Mouse (Mus musculus): ENCODE measurements around the gene Ptpa.

The Ptpa gene

GRCm38 (mm10) chr2:30415936-30416648 lies at the start of gene Ptpa:
Ptpa (plus strand) TSS chr2:30416039.
- peak; percentile 98 for DNase-seq (ENCODE audit: low read depth, low spot score)

- no peak for DNase-seq (ENCODE audit: low read depth, low spot score)
Observed at GRCm38 (mm10) chr2:30366203-30366602, 49.6 kb upstream of the Ptpa start.

GRCm38 (mm10) chr2:30371544-30371943 lies 44.3 kb upstream of the Ptpa start:
- DNase-seq (ENCODE audit: low read depth, low spot score) = no peak

GRCm38 (mm10) chr2:30372726-30373125 lies 43.1 kb upstream of the Ptpa start:
- no peak for DNase-seq (ENCODE audit: low read depth, low spot score)

DNA sequence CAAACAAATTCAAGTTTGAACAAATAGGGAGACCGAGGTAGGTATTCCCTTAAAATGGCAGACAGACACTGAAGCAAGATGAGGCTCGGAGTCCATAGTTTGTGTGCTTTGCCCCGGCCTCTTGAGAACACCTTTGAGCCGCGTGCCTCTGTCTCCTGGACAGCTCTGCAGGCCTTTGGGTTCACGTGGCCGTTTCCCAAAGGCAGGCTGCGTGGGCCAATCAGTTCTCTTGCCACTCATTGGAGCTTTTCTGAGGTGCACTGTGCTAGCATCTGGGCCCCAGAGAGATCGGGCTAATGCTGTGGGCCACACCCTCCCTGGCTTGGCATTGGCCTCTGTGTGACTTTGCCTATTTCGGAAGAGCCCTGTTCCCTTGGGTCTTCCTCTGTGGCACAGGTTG lies 39.9 kb upstream of the Ptpa start:
- no peak for DNase-seq (ENCODE audit: low read depth, low spot score)

- no peak for DNase-seq (ENCODE audit: low read depth, low spot score)
Observed at GRCm38 (mm10) chr2:30377721-30378120, 38.1 kb upstream of the Ptpa start.

GRCm38 (mm10) chr2:30379307-30379706 lies 36.5 kb upstream of the Ptpa start:
- no peak for DNase-seq (ENCODE audit: low read depth, low spot score)

GRCm38 (mm10) chr2:30380564-30381376 lies 35.1 kb upstream of the Ptpa start:
- DNase-seq (ENCODE audit: low read depth, low spot score) = no peak

- DNase-seq (ENCODE audit: low read depth, low spot score) = no peak
Observed at GRCm38 (mm10) chr2:30381377-30381725, 34.5 kb upstream of the Ptpa start.

DNA sequence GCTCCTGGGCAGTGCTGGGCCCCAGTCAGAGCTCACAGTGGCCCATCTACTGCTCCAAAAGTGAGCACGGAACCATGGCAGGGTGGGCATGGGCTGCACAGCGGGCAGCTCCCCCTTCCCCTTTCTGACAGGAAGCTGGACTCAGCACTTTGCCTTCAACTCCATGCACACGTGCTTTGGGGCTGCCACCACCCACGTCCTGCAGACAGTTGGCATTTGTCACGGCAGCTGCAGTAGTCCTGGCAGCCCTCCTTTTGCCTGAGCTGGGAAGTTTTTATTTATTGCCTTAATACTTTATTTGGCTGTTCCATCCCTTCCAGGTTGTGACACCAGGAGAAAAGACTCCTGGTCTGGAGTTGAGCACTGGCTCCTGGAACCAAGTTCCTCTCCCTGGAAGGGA lies 31.0 kb upstream of the Ptpa start:
- no peak for DNase-seq (ENCODE audit: low read depth, low spot score)

- DNase-seq (ENCODE audit: low read depth, low spot score) = no peak
Observed at GRCm38 (mm10) chr2:30385591-30385990, 30.2 kb upstream of the Ptpa start.

GRCm38 (mm10) chr2:30386913-30387312 lies 28.9 kb upstream of the Ptpa start:
- DNase-seq (ENCODE audit: low read depth, low spot score) = no peak

DNA sequence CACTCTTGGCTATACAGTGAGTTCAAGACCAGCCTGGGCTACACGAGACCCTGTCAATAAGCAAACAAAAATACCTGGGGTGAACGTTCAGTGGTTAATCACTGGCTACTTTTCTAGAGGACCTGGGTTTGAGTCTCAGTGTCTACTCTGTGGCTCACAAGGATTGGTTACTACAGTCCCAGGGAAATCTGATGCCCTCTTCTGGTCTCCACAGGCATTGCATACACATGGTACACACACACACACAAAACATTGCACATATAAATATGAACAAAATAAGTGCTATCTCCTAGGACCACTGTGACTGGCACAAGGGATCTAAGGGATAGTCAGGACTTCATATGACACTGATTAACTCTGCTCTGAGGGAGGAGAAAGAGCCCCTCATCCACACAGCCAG lies 26.8 kb upstream of the Ptpa start:
- DNase-seq (ENCODE audit: low read depth, low spot score) = no peak

GRCm38 (mm10) chr2:30392114-30392576 lies 23.7 kb upstream of the Ptpa start, which contains the start of gene Dolpp1:
Dolpp1 (plus strand) TSS chr2:30392254.
- DNase-seq (ENCODE audit: low read depth, low spot score) = peak; percentile 98

DNA sequence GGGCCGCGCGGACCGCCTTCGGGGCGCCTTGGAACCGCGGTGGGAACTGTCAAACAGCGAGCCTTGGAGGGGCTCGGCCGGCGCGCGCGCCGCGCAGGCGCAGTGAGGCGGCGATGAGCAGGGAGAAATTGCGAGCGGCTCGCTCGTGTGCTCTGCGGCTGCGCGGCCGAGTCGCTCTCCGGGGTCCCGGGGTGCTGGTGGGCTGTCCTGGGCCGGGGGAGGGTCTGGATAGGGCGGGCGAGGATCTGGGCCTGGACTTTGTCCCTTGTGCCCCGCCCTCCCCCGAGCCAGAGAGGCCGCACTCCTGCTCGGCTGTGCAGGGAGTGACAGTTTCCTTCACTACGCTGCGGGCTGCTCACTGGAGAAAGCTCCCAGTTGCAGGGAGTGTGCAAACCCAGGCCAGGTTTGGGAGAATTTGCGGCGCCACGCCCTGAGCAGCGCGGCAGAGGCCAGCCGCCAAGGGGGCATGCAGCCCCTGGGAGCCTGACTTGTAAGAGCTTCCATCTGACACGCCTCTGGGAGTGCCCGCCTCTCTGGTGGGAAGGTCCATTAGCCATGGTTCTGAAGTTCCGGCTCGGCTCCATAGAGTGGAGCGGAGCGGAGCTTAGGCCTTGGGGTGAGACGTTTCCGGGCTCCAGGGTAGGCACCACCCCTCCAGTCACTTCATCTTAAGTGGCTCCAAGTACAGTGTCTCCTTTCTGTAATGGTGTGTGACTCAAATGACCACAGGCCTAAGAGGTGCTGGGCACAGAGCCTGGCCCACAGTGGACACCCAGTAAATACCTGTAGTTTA lies 23.1 kb upstream of the Ptpa start:
- peak; percentile 86 for DNase-seq (ENCODE audit: low read depth, low spot score)

DNA sequence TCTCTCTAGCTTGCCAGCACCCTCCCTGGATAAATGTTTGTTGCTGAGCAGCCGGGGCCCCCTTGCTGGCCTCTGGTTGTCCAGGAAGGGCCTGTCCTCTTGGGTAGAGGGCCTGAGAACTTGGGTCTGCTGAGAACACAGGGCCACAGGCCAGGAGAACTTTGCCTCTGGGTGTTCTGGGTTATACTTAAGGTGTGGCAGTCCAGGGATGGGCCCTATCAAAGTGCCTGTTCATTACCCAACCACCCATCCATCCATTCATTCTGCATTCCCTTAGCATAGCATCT lies 22.5 kb upstream of the Ptpa start:
- peak; percentile 14 for DNase-seq (ENCODE audit: low read depth, low spot score)

DNA sequence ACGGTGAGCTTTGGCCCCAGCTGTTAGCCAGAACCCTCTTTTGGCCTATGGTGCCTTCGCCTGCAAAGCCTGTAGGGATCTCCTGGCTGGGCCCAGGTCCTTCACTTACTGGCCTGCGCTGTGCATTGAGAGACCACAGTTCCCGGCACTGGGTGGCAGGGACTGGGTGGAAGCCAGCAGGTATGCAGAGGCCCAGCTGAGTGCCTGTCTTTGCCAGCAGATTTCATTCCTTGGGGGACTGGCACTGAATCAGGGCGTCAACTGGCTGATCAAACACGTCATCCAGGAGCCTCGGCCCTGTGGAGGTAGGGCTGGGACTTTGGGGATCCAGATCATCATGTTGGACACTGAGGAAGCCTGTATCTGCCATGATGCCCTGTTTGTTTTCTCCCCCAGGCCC lies 20.1 kb upstream of the Ptpa start:
- DNase-seq (ENCODE audit: low read depth, low spot score) = no peak

- DNase-seq (ENCODE audit: low read depth, low spot score) = no peak
Observed at GRCm38 (mm10) chr2:30396246-30396645, 19.6 kb upstream of the Ptpa start.

GRCm38 (mm10) chr2:30397986-30398512 lies 17.8 kb upstream of the Ptpa start:
- DNase-seq (ENCODE audit: low read depth, low spot score) = no peak

DNA sequence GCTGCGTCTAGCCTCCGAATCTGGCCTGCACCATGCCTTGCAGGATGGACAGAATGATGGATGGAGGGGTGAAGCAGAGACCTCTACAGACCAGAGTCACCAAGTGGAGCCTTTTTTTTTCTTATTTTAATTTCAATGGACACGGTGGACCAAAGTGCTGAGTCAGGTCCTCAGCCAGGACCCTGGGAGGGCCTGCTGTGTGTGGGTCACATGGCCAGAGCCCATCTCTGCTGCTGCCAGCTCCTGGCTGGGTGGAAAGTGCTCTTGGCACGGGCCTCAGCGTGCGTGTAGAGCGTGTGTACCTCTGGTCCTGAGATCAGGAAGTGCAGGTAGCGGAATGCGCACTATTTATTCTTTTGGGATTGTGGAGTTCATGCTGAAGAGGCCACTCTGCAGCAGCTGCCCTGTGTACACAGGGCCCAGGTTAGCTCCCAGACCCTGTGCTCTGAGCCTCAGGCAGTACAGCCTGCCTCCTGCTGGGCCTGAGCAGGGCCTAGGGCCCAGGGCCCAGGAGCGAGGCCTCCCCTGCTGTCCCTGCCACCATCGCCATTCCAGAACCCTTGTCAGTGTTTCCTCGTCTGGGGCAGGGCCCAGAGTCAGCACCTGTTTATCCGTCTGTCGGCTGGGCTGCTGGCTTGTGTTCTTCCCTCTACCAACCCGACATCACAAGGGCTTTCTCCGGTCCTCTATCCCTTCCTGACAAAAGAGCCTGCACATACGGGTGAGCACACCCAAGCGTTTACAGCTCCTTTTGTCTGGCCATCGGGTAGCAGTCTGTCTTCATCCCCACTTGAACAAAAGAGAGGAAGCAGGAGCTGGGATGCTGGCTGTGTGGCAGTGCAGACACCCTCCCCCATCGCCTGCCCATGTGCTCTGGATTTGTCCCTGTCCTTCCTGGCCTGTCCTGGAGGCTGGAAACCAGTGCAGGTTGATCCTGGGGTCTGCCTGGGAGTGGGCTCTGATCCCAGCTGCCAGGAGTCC lies 16.4 kb upstream of the Ptpa start:
- DNase-seq (ENCODE audit: low read depth, low spot score) = no peak

DNA sequence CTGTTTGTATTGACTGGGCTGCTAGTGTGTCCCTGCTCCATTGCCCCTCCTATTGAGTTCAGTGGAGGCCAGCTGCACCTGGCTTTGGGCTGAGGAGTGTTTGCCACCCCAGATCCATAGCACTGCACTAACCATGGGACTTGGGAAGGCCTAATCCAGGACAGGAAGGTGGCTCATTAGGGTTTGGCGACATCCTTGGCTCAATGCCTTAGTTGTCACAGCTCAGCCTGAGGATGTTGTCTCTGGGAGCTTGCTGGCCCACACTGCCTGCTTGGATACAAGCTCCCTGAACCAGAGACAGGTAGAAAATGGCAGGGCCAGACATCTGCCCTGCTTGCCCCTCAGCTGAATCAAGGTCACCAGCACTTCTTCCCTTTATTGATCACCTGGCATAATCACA lies 14.3 kb upstream of the Ptpa start:
- no peak for DNase-seq (ENCODE audit: low read depth, low spot score)
